Mouse (Mus musculus) liver, embryonic 15.5 days (tissue): Measurements from ENCODE around the gene Ugt1a7c. TPM values are rescaled to one million over a fixed set of nuclear protein-coding genes. Genes with fewer than 3 reads are reported as not detected.
A peak's percentile ranks its signal among the peaks of the same experiment; 100 is the strongest.
"Not testable (repeated sequence)": the region's sequence is repeated elsewhere in the genome, so short reads cannot be mapped to it uniquely, and the experiment has no call there.

Source experiments
- ATAC-seq: fragments of 200-750 bp; cut with Nextera tagmentation; 2 replicates; pipeline ENCODE4 v1.8.0; 2017; ENCODE audit warnings: moderate number of reproducible peaks, mild to moderate bottlenecking, moderate library complexity; ENCODE audit not compliant: insufficient read depth
- H3K27ac ChIP-seq: fragments of 300-500 bp; sonication (generic); replicated peaks from 2 replicates; pipeline ENCODE4 v1.5.1; 2015; ENCODE audit warnings: mild to moderate bottlenecking, inconsistent platforms
- H3K27me3 ChIP-seq: fragments of 300-500 bp; sonication (generic); 2 replicates; pipeline ENCODE4 v1.6.1; 2015; ENCODE audit warnings: mild to moderate bottlenecking, inconsistent platforms
- H3K36me3 ChIP-seq: fragments of 300-500 bp; sonication (generic); replicated peaks from 2 replicates; pipeline ENCODE4 v1.6.1; 2015; ENCODE audit warnings: moderate library complexity, mild to moderate bottlenecking, inconsistent platforms
- H3K4me1 ChIP-seq: fragments of 300-500 bp; sonication (generic); replicated peaks from 2 replicates; pipeline ENCODE4 v1.6.1; 2015; ENCODE audit warnings: inconsistent platforms
- H3K4me2 ChIP-seq: fragments of 300-500 bp; sonication (generic); 2 replicates; pipeline ENCODE4 v1.6.1; 2015; ENCODE audit warnings: moderate library complexity, mild to moderate bottlenecking, inconsistent platforms
- H3K4me3 ChIP-seq: fragments of 300-500 bp; sonication (generic); replicated peaks from 2 replicates; pipeline ENCODE4 v1.5.1; 2015; ENCODE audit warnings: mild to moderate bottlenecking, inconsistent platforms
- H3K9ac ChIP-seq: fragments of 300-500 bp; sonication (generic); 2 replicates; pipeline ENCODE4 v1.6.1; 2015; ENCODE audit warnings: moderate library complexity, mild to moderate bottlenecking, inconsistent platforms
- H3K9me3 ChIP-seq: fragments of 300-500 bp; sonication (generic); replicated peaks from 2 replicates; pipeline ENCODE4 v1.6.1; 2016; ENCODE audit warnings: inconsistent platforms
- WGBS: fragments of 180-500 bp; shearing (Covaris S2); methylation state at CpG from one replicate; pipeline ENCODE4 v1.1.7; 2015; ENCODE audit warnings: mixed read lengths; ENCODE audit not compliant: insufficient replicate concordance; 5-methylcytosine and 5-hydroxymethylcytosine counted together
- polyA plus RNA-seq: library from polyadenylated mRNA; unstranded; fragments of >200 nt; fragmentation: Nextera tagmentation; extraction: Ambion mirVana; gene quantifications from 2 replicates; pipeline ENCODE4 v1.2.1, GENCODE M21; 2015

Gene Ugt1a7c
- 2.8 and 3.1 TPM in 2 replicates for polyA plus RNA-seq

- ATAC-seq: peak; percentile 37; the same call in 1 of the 2 replicates
- Histone ChIP-seq H3K4me2 (no peak within 1 kb of the TSS; the same call in none of the 2 replicates), H3K27ac (peak within 1 kb of the TSS; percentile 46)
Measured at GRCm38 (mm10) chr1:88094941-88095492, at the start of gene Ugt1a7c. Gene Ugt1a7c, plus strand, starts transcription at chr1:88095062.

GRCm38 (mm10) chr1:88047408-88047807, 47.5 kb upstream of the Ugt1a7c start:
- H3K27me3 ChIP-seq, H3K9me3 ChIP-seq, H3K4me1 ChIP-seq, H3K36me3 ChIP-seq, H3K4me2 ChIP-seq, H3K9ac ChIP-seq, H3K4me3 ChIP-seq, ATAC-seq, H3K27ac ChIP-seq: not testable (repeated sequence)
- WGBS: 63% methylated on average over 2 of the region's 2 CpGs

More at GRCm38 (mm10) chr1:88094941-88095492, at the start of gene Ugt1a7c:
- H3K4me3 ChIP-seq: peak within 1 kb of the TSS; percentile 20; the same call in 1 of the 2 replicates
- no peaks in the 10 kb centered on the region for H3K4me1 ChIP-seq
- H3K9ac ChIP-seq: no peak within 1 kb of the TSS
- WGBS: 29% methylated on average over 10 of the region's 10 CpGs
- no peaks in the 10 kb centered on the region for H3K9me3 ChIP-seq
- H3K27me3 ChIP-seq: no peaks in the 10 kb centered on the region
- no peaks in the 10 kb centered on the region for H3K36me3 ChIP-seq

GRCm38 (mm10) chr1:88055088-88055487, 39.8 kb upstream of the Ugt1a7c start, which contains the start of gene Ugt1a10:
Gene Ugt1a10, plus strand, starts transcription at chr1:88055388.
- no peaks in the 10 kb centered on the region for H3K27me3 ChIP-seq
- no peak within 1 kb of the TSS for H3K27ac ChIP-seq
- H3K9me3 ChIP-seq: no peaks in the 10 kb centered on the region
- no peak within 1 kb of the TSS for H3K4me3 ChIP-seq
- no peak within 1 kb of the TSS for H3K9ac ChIP-seq
- no peaks in the 10 kb centered on the region for H3K36me3 ChIP-seq
- H3K4me1 ChIP-seq: no peaks in the 10 kb centered on the region
- ATAC-seq: no peak
- H3K4me2 ChIP-seq: no peak within 1 kb of the TSS
- WGBS: 60% methylated on average over 1 of the region's 1 CpGs

- H3K4me3 ChIP-seq, H3K4me1 ChIP-seq, H3K9ac ChIP-seq, H3K4me2 ChIP-seq, H3K27me3 ChIP-seq, H3K36me3 ChIP-seq, H3K9me3 ChIP-seq, H3K27ac ChIP-seq, ATAC-seq: not testable (repeated sequence)
- WGBS: 36% methylated on average over 1 of the region's 2 CpGs
Measured at GRCm38 (mm10) chr1:88066472-88067102, 28.3 kb upstream of the Ugt1a7c start.

- Histone ChIP-seq H3K9ac (no peak within 1 kb of the TSS), H3K4me3 (no peak within 1 kb of the TSS), H3K9me3 (no peaks in the 10 kb centered on the region), H3K4me2 (no peak within 1 kb of the TSS), H3K27ac (no peak within 1 kb of the TSS), H3K36me3 (no peaks in the 10 kb centered on the region), H3K27me3 (no peaks in the 10 kb centered on the region), H3K4me1 (no peaks in the 10 kb centered on the region)
- 51% methylated on average over 2 of the region's 2 CpGs for WGBS
- no peak for ATAC-seq
Measured at GRCm38 (mm10) chr1:88070495-88070894, 24.4 kb upstream of the Ugt1a7c start, which contains the start of gene Ugt1a9. Gene Ugt1a9, plus strand, starts transcription at chr1:88070800.

GRCm38 (mm10) chr1:88070902-88071301, 24.0 kb upstream of the Ugt1a7c start:
- 62% methylated on average over 4 of the region's 4 CpGs for WGBS
- H3K27ac ChIP-seq: no peak overlapping the region

GRCm38 (mm10) chr1:88074471-88074870, 20.4 kb upstream of the Ugt1a7c start:
- Histone ChIP-seq H3K27me3 (no peaks in the 10 kb centered on the region), H3K9me3 (no peaks in the 10 kb centered on the region), H3K27ac (no peak overlapping the region), H3K4me1 (no peaks in the 10 kb centered on the region), H3K4me2 (no peak overlapping the region), H3K4me3 (no peak overlapping the region), H3K9ac (no peak overlapping the region), H3K36me3 (no peaks in the 10 kb centered on the region)
- ATAC-seq: no peak
- 69% methylated on average over 2 of the region's 2 CpGs for WGBS

More at GRCm38 (mm10) chr1:88070902-88071301, 24.0 kb upstream of the Ugt1a7c start:
- Histone ChIP-seq H3K9ac (no peak overlapping the region), H3K9me3 (no peaks in the 10 kb centered on the region), H3K4me1 (no peaks in the 10 kb centered on the region), H3K4me2 (no peak overlapping the region), H3K27me3 (no peaks in the 10 kb centered on the region), H3K4me3 (no peak overlapping the region), H3K36me3 (no peaks in the 10 kb centered on the region)
- no peak for ATAC-seq

- no peak overlapping the region for H3K27ac ChIP-seq
- no peaks in the 10 kb centered on the region for H3K9me3 ChIP-seq
- ATAC-seq: no peak
- no peak overlapping the region for H3K9ac ChIP-seq
- no peak overlapping the region for H3K4me2 ChIP-seq
- no peaks in the 10 kb centered on the region for H3K36me3 ChIP-seq
- no peaks in the 10 kb centered on the region for H3K4me1 ChIP-seq
- no peaks in the 10 kb centered on the region for H3K27me3 ChIP-seq
- WGBS: 35% methylated on average over 1 of the region's 1 CpGs
- H3K4me3 ChIP-seq: no peak overlapping the region
Measured at GRCm38 (mm10) chr1:88077128-88077527, 17.7 kb upstream of the Ugt1a7c start.

GRCm38 (mm10) chr1:88081670-88082069, 13.2 kb upstream of the Ugt1a7c start:
- H3K4me1 ChIP-seq: no peaks in the 10 kb centered on the region
- WGBS: 48% methylated on average over 1 of the region's 1 CpGs
- no peak overlapping the region for H3K27ac ChIP-seq
- no peak overlapping the region for H3K4me3 ChIP-seq
- H3K9me3 ChIP-seq: no peaks in the 10 kb centered on the region
- H3K9ac ChIP-seq: no peak overlapping the region
- no peaks in the 10 kb centered on the region for H3K36me3 ChIP-seq
- no peaks in the 10 kb centered on the region for H3K27me3 ChIP-seq
- ATAC-seq: no peak
- no peak overlapping the region for H3K4me2 ChIP-seq

GRCm38 (mm10) chr1:88086125-88086524, 8.7 kb upstream of the Ugt1a7c start:
- H3K9ac ChIP-seq: no peak overlapping the region
- no peaks in the 10 kb centered on the region for H3K4me1 ChIP-seq
- 39% methylated on average over 1 of the region's 1 CpGs for WGBS
- H3K36me3 ChIP-seq: no peaks in the 10 kb centered on the region
- no peak overlapping the region for H3K4me3 ChIP-seq
- no peak for ATAC-seq
- H3K4me2 ChIP-seq: no peak overlapping the region
- no peaks in the 10 kb centered on the region for H3K9me3 ChIP-seq
- no peak overlapping the region for H3K27ac ChIP-seq
- H3K27me3 ChIP-seq: no peaks in the 10 kb centered on the region

- Histone ChIP-seq H3K9ac (no peak within 1 kb of the TSS), H3K4me2 (no peak within 1 kb of the TSS), H3K4me1 (no peaks in the 10 kb centered on the region), H3K36me3 (no peaks in the 10 kb centered on the region), H3K9me3 (no peaks in the 10 kb centered on the region), H3K27me3 (no peaks in the 10 kb centered on the region), H3K27ac (no peak within 1 kb of the TSS), H3K4me3 (no peak within 1 kb of the TSS)
- 48% methylated on average over 3 of the region's 3 CpGs for WGBS
- no peak for ATAC-seq
Measured at GRCm38 (mm10) chr1:88087513-88087912, 7.3 kb upstream of the Ugt1a7c start, which contains the start of gene Ugt1a8. Gene Ugt1a8, plus strand, starts transcription at chr1:88087813.
